Mouse (Mus musculus): ENCODE data around the gene Chdh. TPM values are rescaled to one million over a fixed set of nuclear protein-coding genes. Genes with fewer than 3 reads are reported as not detected.
A peak's percentile ranks its signal among the peaks of the same experiment; 100 is the strongest.

Gene Chdh
- total and polyA plus RNA-seq, 2 experiments from 2014 or later = 0.65 to 2.5 TPM

GRCm38 (mm10) chr14:29976927-29977326 lies 31.9 kb upstream of the Chdh start:
- no peak for TF ChIP-seq CTCF (IDR thresholded peaks at IDR 0.05)
- no peaks in the 10 kb centered on the region for H3K27me3 ChIP-seq (ENCODE audit: insufficient read depth, low read length)
- 95% methylated on average over 6 of the region's 6 CpGs for WGBS
- no peak overlapping the region for H3K4me2 ChIP-seq (ENCODE audit: low read depth, low read length, poor library complexity, severe bottlenecking)
- H3K9me3 ChIP-seq (ENCODE audit: low read length) = no peaks in the 10 kb centered on the region
- DNase-seq (ENCODE audit: low spot score) (no peak), ATAC-seq (ENCODE audit: low FRiP score) (no peak)
- no peak overlapping the region for H3K27ac ChIP-seq (ENCODE audit: low read depth, low read length)
- no peaks in the 10 kb centered on the region for H3K4me1 ChIP-seq (ENCODE audit: insufficient read depth, low read length)
- H3K4me3 ChIP-seq (ENCODE audit: low read depth, low read length) = no peak overlapping the region
- H3K36me3 ChIP-seq (ENCODE audit: insufficient read depth, low read length) = peaks cover 43% of the 10 kb centered on the region
- H3K9ac ChIP-seq (replicated peaks; ENCODE audit: low read length, poor library complexity, severe bottlenecking) = no peak overlapping the region

- Histone ChIP-seq H3K36me3 (ENCODE audit: insufficient read depth, low read length) (peaks cover 43% of the 10 kb centered on the region), H3K4me3 (ENCODE audit: low read depth, low read length) (peak within 1 kb of the TSS; percentile 80), H3K4me1 (ENCODE audit: insufficient read depth, low read length) (no peaks in the 10 kb centered on the region), H3K9ac (replicated peaks; ENCODE audit: low read length, poor library complexity, severe bottlenecking) (peak within 1 kb of the TSS; percentile 96), H3K27me3 (ENCODE audit: insufficient read depth, low read length) (no peaks in the 10 kb centered on the region), H3K27ac (ENCODE audit: low read depth, low read length) (peak within 1 kb of the TSS; percentile 89), H3K4me2 (ENCODE audit: low read depth, low read length, poor library complexity, severe bottlenecking) (peak within 1 kb of the TSS; percentile 73), H3K9me3 (ENCODE audit: low read length) (no peaks in the 10 kb centered on the region)
- ATAC-seq (ENCODE audit: low FRiP score) = peak; percentile 89
- no peak; the same call in 1 of the 2 replicates for TF ChIP-seq CTCF (IDR thresholded peaks at IDR 0.05)
- 3% methylated on average over 44 of the region's 44 CpGs for WGBS
- DNase-seq (ENCODE audit: low spot score) = peak; percentile 96
Measured at GRCm38 (mm10) chr14:29978254-29979204, 30.3 kb upstream of the Chdh start, which contains the start of gene Actr8. Actr8 (plus strand) TSS chr14:29978337.

DNA sequence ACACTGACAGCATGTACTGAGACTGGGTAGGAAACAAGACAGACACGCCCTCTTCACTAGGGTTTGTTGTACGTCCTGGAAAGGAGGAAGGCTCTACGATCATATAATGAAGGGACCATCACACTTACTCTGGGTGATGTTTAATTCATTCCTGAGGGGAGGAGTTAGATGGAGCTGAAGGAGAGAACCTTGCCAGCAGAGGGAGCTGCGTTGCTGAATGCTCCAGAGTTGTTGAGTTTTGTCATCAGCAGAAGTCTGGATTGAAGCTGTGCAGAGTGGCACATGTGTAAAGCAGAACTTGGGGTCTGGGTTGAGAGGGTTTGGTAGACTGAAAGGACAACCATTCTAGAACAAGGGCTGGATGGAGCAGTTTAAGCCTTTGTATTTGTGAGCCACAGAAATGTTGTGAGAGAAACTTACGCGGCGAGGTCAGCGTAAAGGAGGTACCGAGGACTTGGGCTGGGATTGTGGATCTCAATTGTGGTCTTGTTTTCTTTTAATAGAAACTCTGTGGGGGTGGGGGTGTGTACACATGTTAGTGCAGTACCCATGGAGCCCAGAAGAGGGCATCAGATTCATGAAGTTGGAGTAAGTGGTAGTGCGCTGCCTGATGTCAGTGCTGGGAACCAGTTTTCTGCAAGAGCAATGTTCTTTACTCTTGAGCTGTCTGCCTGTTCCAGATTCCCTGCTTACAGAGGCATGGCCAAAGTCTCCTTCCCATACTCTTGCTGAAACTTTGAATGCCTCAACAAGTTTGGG lies 28.2 kb upstream of the Chdh start:
- ATAC-seq (ENCODE audit: low FRiP score) (no peak), DNase-seq (ENCODE audit: low spot score) (peak; percentile 29)
- WGBS = 94% methylated on average over 10 of the region's 10 CpGs
- TF ChIP-seq CTCF (IDR thresholded peaks at IDR 0.05) = peak; percentile 50
- H3K9ac ChIP-seq (replicated peaks; ENCODE audit: low read length, poor library complexity, severe bottlenecking) = no peak overlapping the region
- H3K4me1 ChIP-seq (ENCODE audit: insufficient read depth, low read length) = no peaks in the 10 kb centered on the region
- no peaks in the 10 kb centered on the region for H3K27me3 ChIP-seq (ENCODE audit: insufficient read depth, low read length)
- H3K27ac ChIP-seq (ENCODE audit: low read depth, low read length) = no peak overlapping the region
- no peaks in the 10 kb centered on the region for H3K9me3 ChIP-seq (ENCODE audit: low read length)
- peaks cover 54% of the 10 kb centered on the region for H3K36me3 ChIP-seq (ENCODE audit: insufficient read depth, low read length)
- H3K4me2 ChIP-seq (ENCODE audit: low read depth, low read length, poor library complexity, severe bottlenecking) = no peak overlapping the region
- no peak overlapping the region for H3K4me3 ChIP-seq (ENCODE audit: low read depth, low read length)

- WGBS = 94% methylated on average over 4 of the region's 4 CpGs
- TF ChIP-seq CTCF (IDR thresholded peaks at IDR 0.05) = no peak
Measured at GRCm38 (mm10) chr14:29986096-29986495, 22.7 kb upstream of the Chdh start.

DNA sequence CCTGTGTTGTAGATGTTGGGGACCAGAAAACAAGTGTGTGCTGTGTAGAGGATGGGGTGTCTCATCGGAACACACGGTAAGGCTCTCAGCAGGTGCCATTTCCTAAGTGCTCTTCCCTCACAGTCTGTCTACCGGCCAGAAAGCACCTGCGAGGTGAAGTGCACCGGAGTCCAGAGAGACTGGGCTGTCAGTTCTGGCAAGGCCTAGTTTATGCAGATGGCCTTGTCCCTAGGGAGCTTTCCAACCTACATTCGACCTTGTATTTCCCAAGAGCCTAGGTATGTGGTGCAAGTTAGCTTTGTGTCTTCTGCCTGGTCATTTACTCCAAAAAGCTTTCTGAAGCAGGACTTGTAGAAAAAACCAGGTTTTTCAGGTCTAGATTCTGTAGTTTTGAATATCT lies 21.5 kb upstream of the Chdh start:
- TF ChIP-seq CTCF (IDR thresholded peaks at IDR 0.05) = no peak
- H3K9me3 ChIP-seq (ENCODE audit: low read length) = no peaks in the 10 kb centered on the region
- no peak overlapping the region for H3K4me3 ChIP-seq (ENCODE audit: low read depth, low read length)
- no peak overlapping the region for H3K27ac ChIP-seq (ENCODE audit: low read depth, low read length)
- DNase-seq (ENCODE audit: low spot score) (no peak), ATAC-seq (ENCODE audit: low FRiP score) (no peak)
- 96% methylated on average over 6 of the region's 6 CpGs for WGBS
- H3K4me2 ChIP-seq (ENCODE audit: low read depth, low read length, poor library complexity, severe bottlenecking) = no peak overlapping the region
- peaks cover 94% of the 10 kb centered on the region for H3K36me3 ChIP-seq (ENCODE audit: insufficient read depth, low read length)
- H3K4me1 ChIP-seq (ENCODE audit: insufficient read depth, low read length) = no peaks in the 10 kb centered on the region
- no peak overlapping the region for H3K9ac ChIP-seq (replicated peaks; ENCODE audit: low read length, poor library complexity, severe bottlenecking)
- no peaks in the 10 kb centered on the region for H3K27me3 ChIP-seq (ENCODE audit: insufficient read depth, low read length)

More at GRCm38 (mm10) chr14:29986096-29986495, 22.7 kb upstream of the Chdh start:
- H3K9ac ChIP-seq (replicated peaks; ENCODE audit: low read length, poor library complexity, severe bottlenecking) = no peak overlapping the region
- no peak for ATAC-seq (ENCODE audit: low FRiP score)
- peaks cover 93% of the 10 kb centered on the region for H3K36me3 ChIP-seq (ENCODE audit: insufficient read depth, low read length)
- no peak overlapping the region for H3K4me2 ChIP-seq (ENCODE audit: low read depth, low read length, poor library complexity, severe bottlenecking)
- no peak overlapping the region for H3K4me3 ChIP-seq (ENCODE audit: low read depth, low read length)
- H3K27ac ChIP-seq (ENCODE audit: low read depth, low read length) = no peak overlapping the region
- no peak for DNase-seq (ENCODE audit: low spot score)
- no peaks in the 10 kb centered on the region for H3K9me3 ChIP-seq (ENCODE audit: low read length)
- H3K27me3 ChIP-seq (ENCODE audit: insufficient read depth, low read length) = no peaks in the 10 kb centered on the region
- no peaks in the 10 kb centered on the region for H3K4me1 ChIP-seq (ENCODE audit: insufficient read depth, low read length)
